Mouse (Mus musculus): ENCODE results near the gene Ptpn3.

- TF ChIP-seq EP300 (IDR thresholded peaks at IDR 0.05; ENCODE audit: low read depth) (no peak), CTCF (IDR thresholded peaks at IDR 0.05; ENCODE audit: low read depth) (no peak)
Observed at GRCm38 (mm10) chr4:57269344-57269743, 32.3 kb downstream of the Ptpn3 start.
